In genomic region chr8:107980618-107981017, GRCm38 (mm10) we compare ENCODE assay signal across 10 mouse cellular contexts. TPM values are rescaled to one million over a fixed set of nuclear protein-coding genes. Genes with fewer than 3 reads are reported as not detected.
DNase-seq lines count a peak whose midpoint lies in the region; ATAC-seq lines count a peak whose summit lies in the region.
"Had no signal": no experiment of that assay in that cellular context is flagged by ENCODE, and none has a peak within 500 bp of the region (broad histone marks: within the 10 kb centered on the region; RNA-seq: fewer than 3 reads in every experiment).

No protein-coding gene starts in this region.

- no peak; the same call in 1 of the 2 replicates for ATAC-seq in liver, embryonic 11.5 days (replicated peaks; ENCODE audit: low FRiP score)
- no peak for ATAC-seq in embryonic facial prominence, embryonic 11.5 days (replicated peaks; ENCODE audit: insufficient number of reproducible peaks, low FRiP score, low TSS enrichment, low read depth)
- ATAC-seq: Patski had no signal

- 59% methylated on average over 10 of the region's 10 CpGs for WGBS in liver, embryonic 11.5 days
- 52% methylated on average over 10 of the region's 10 CpGs for WGBS in embryonic facial prominence, embryonic 11.5 days

- H3K27ac ChIP-seq in liver, embryonic 11.5 days (ENCODE audit: low read depth, low read length) = no peak overlapping the region
- no peak overlapping the region for H3K27ac ChIP-seq in embryonic facial prominence, embryonic 11.5 days (replicated peaks; ENCODE audit: low read depth, low read length)
- H3K27ac ChIP-seq: heart, adult 2 months had no signal

- peak; percentile 33 for DNase-seq in liver
- DNase-seq in liver, embryonic 11.5 days (ENCODE audit: low spot score) = no peak
- DNase-seq in c-Kit-positive CD71-negative TER-119-negative erythroid progenitor cells, embryonic 14.5 days (ENCODE audit: low read depth) = peak; percentile 57
- peak; percentile 23 for DNase-seq in embryonic facial prominence, embryonic 11.5 days (ENCODE audit: low spot score)
- peak; percentile 18 to 32 for DNase-seq in left cerebral cortex, postnatal 36 days (ENCODE audit: low spot score in 2 of 2)
- DNase-seq in heart, postnatal 36 days = no peak
- DNase-seq in urinary bladder, adult 2 months (ENCODE audit: low spot score) = no peak
- DNase-seq: heart, adult 2 months; kidney, postnatal 14 days had no signal

- H3K36me3 ChIP-seq in liver, embryonic 11.5 days (ENCODE audit: control insufficient read depth, insufficient read depth, low read length) = no peaks in the 10 kb centered on the region
- H3K36me3 ChIP-seq in embryonic facial prominence, embryonic 11.5 days (replicated peaks; ENCODE audit: control insufficient read depth, insufficient read depth, low read depth, low read length) = no peaks in the 10 kb centered on the region

- H3K4me2 ChIP-seq in liver, embryonic 11.5 days = no peak overlapping the region
- H3K4me2 ChIP-seq in embryonic facial prominence, embryonic 11.5 days (ENCODE audit: low read depth, low read length) = no peak overlapping the region

- no peak overlapping the region for H3K9ac ChIP-seq in liver, embryonic 11.5 days (ENCODE audit: low read depth, low read length)
- no peak overlapping the region for H3K9ac ChIP-seq in embryonic facial prominence, embryonic 11.5 days (replicated peaks; ENCODE audit: low read length)

- H3K4me3 ChIP-seq in liver, embryonic 11.5 days (ENCODE audit: low read depth, low read length) = no peak overlapping the region
- H3K4me3 ChIP-seq in embryonic facial prominence, embryonic 11.5 days (ENCODE audit: low read depth, low read length) = no peak overlapping the region
- H3K4me3 ChIP-seq: heart, adult 2 months had no signal

- no peaks in the 10 kb centered on the region for H3K27me3 ChIP-seq in liver, embryonic 11.5 days (replicated peaks; ENCODE audit: control insufficient read depth, insufficient read depth, low read length)
- H3K27me3 ChIP-seq in embryonic facial prominence, embryonic 11.5 days (ENCODE audit: control insufficient read depth, insufficient read depth, low read length) = no peaks in the 10 kb centered on the region

- intact Hi-C loops in left cerebral cortex, postnatal 36 days (cut with DNase I) = no loop called here
- intact Hi-C loops in heart, postnatal 36 days (cut with DNase I) = no loop called here

- H3K9me3 ChIP-seq in liver, embryonic 11.5 days (ENCODE audit: control insufficient read depth, low read length) = no peaks in the 10 kb centered on the region
- no peaks in the 10 kb centered on the region for H3K9me3 ChIP-seq in embryonic facial prominence, embryonic 11.5 days (replicated peaks; ENCODE audit: control insufficient read depth, low read length)

- no peaks in the 10 kb centered on the region for H3K4me1 ChIP-seq in liver, embryonic 11.5 days (replicated peaks; ENCODE audit: control insufficient read depth, insufficient read depth, low read length)
- no peaks in the 10 kb centered on the region for H3K4me1 ChIP-seq in embryonic facial prominence, embryonic 11.5 days (ENCODE audit: control insufficient read depth, insufficient read depth, low read length)

RNA-seq across cellular contexts. Expression of gene Zfhx3, which starts 38.2 kb away (rescaled TPM):
- polyA plus RNA-seq in liver, embryonic 11.5 days (2014; fragmentation: Nextera tagmentation; extraction: Ambion mirVana) = 4.2 and 6.1 TPM in 2 replicates
- polyA plus RNA-seq in embryonic facial prominence, embryonic 11.5 days (2014; fragmentation: Nextera tagmentation; extraction: Ambion mirVana) = 27.5 and 27.6 TPM in 2 replicates
- 1 to 10 TPM; 3.5 to 5.9 TPM for total RNA-seq in left cerebral cortex, postnatal 36 days (2021)
- 1 to 10 TPM; 7.2 to 8.3 TPM for total RNA-seq in heart, postnatal 36 days (2021)
- 4.7 and 9.4 TPM in 2 replicates for polyA plus RNA-seq in urinary bladder, adult 2 months (2012; rRNA removed)

Comparison
In these comparisons a context has a peak if more than half of its experiments do, and no peak if none do; other contexts are left out.
1. DNase-seq: peak in liver (single experiment), c-Kit-positive CD71-negative TER-119-negative erythroid progenitor cells, embryonic 14.5 days (single experiment), embryonic facial prominence, embryonic 11.5 days (single experiment) and left cerebral cortex, postnatal 36 days (2 of 2); none in liver, embryonic 11.5 days (single experiment), heart, postnatal 36 days (0 of 2) and urinary bladder, adult 2 months (single experiment).